Mouse (Mus musculus): ENCODE data around the gene Nhp2.

Gene Nhp2

GRCm38 (mm10) chr11:51635525-51636322 lies 16.2 kb downstream of the Nhp2 start, which contains the start of gene Rmnd5b:
Rmnd5b (minus strand) TSS chr11:51635896.
- peak; percentile 86 for DNase-seq (ENCODE audit: low spot score)

- peak; percentile 45 for DNase-seq (ENCODE audit: low spot score)
These were observed 16.8 kb downstream of the Nhp2 start for GRCm38 (mm10) chr11:51636323-51636684.

- no peak for DNase-seq (ENCODE audit: low spot score)
These were observed 18.5 kb downstream of the Nhp2 start for GRCm38 (mm10) chr11:51637971-51638414.

- no peak for DNase-seq (ENCODE audit: low spot score)
These were observed 19.0 kb downstream of the Nhp2 start for GRCm38 (mm10) chr11:51638497-51638896.

- DNase-seq (ENCODE audit: low spot score): no peak
These were observed 21.2 kb downstream of the Nhp2 start for GRCm38 (mm10) chr11:51640748-51641147.

- no peak for DNase-seq (ENCODE audit: low spot score)
These were observed 23.7 kb downstream of the Nhp2 start for GRCm38 (mm10) chr11:51643202-51643601.

- no peak for DNase-seq (ENCODE audit: low spot score)
These were observed 24.2 kb downstream of the Nhp2 start for GRCm38 (mm10) chr11:51643761-51644160.

GRCm38 (mm10) chr11:51644217-51644616 lies 24.7 kb downstream of the Nhp2 start:
- no peak for DNase-seq (ENCODE audit: low spot score)

- DNase-seq (ENCODE audit: low spot score): no peak
These were observed 25.8 kb downstream of the Nhp2 start for GRCm38 (mm10) chr11:51645293-51645692.

GRCm38 (mm10) chr11:51646245-51646644 lies 26.7 kb downstream of the Nhp2 start:
- no peak for DNase-seq (ENCODE audit: low spot score)

- no peak for DNase-seq (ENCODE audit: low spot score)
These were observed 27.5 kb downstream of the Nhp2 start for GRCm38 (mm10) chr11:51646751-51647667.

GRCm38 (mm10) chr11:51648566-51648965 lies 29.0 kb downstream of the Nhp2 start:
- no peak for DNase-seq (ENCODE audit: low spot score)

GRCm38 (mm10) chr11:51649111-51649888 lies 29.8 kb downstream of the Nhp2 start:
- no peak for DNase-seq (ENCODE audit: low spot score)

GRCm38 (mm10) chr11:51649889-51650199 lies 30.3 kb downstream of the Nhp2 start:
- DNase-seq (ENCODE audit: low spot score): no peak

GRCm38 (mm10) chr11:51650261-51650660 lies 30.7 kb downstream of the Nhp2 start:
- DNase-seq (ENCODE audit: low spot score): peak; percentile 23

GRCm38 (mm10) chr11:51650691-51651515 lies 31.4 kb downstream of the Nhp2 start, which contains the start of the genes N4bp3 and D930048N14Rik:
N4bp3 (minus strand) TSS chr11:51650842.
D930048N14Rik (plus strand) TSS chr11:51650954.
- DNase-seq (ENCODE audit: low spot score): peak; percentile 74

GRCm38 (mm10) chr11:51652889-51653418 lies 33.4 kb downstream of the Nhp2 start:
- no peak for DNase-seq (ENCODE audit: low spot score)

- DNase-seq (ENCODE audit: low spot score): no peak
These were observed 34.2 kb downstream of the Nhp2 start for GRCm38 (mm10) chr11:51653736-51654135.

- no peak for DNase-seq (ENCODE audit: low spot score)
These were observed 35.4 kb downstream of the Nhp2 start for GRCm38 (mm10) chr11:51654891-51655290.

GRCm38 (mm10) chr11:51656798-51657521 lies 37.4 kb downstream of the Nhp2 start:
- peak; percentile 42 for DNase-seq (ENCODE audit: low spot score)

Measured in urinary bladder, postnatal 25 days (tissue).